Mouse (Mus musculus): ENCODE measurements around the gene Ceacam2.
"Not testable (repeated sequence)": the region's sequence is repeated elsewhere in the genome, so short reads cannot be mapped to it uniquely, and the experiment has no call there.

DNA sequence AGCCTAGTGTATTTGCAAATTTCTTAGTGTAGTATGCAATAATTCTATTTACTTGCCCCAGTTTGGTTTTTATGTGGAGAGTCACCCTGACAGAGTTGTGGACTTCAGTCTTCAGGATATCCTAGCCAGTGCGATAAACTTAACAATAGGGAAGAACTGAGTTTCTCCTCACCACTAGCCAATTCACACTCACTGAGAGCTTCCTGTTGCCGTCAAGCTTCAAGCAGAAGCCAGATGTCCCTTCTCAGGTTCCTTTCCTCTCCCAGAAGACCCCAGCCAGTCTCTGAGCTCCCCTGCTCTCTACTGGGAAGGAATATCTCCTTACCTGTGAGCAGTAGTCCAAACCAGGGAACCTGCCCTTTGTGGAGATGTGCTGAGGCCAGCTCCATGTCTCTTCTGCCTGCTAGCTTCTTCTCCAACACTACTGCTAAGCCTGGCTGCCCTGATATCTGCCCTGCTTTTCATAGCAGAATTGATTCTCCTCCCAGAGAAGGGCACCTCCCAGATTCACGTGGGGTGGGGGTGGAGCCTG lies at the start of gene Ceacam2:
- TF ChIP-seq CTCF (conservative IDR thresholded peaks at IDR 0.05; ENCODE audit: insufficient read depth, insufficient read length, low read depth, low read length); POLR2A (IDR thresholded peaks at IDR 0.05; ENCODE audit: low read depth, low read length): not testable (repeated sequence)

Data from kidney, adult 2 months (tissue).